Mouse (Mus musculus) midbrain, embryonic 14.5 days (tissue): ENCODE measurements around the gene Kdelr2. TPM values are rescaled to one million over a fixed set of nuclear protein-coding genes. Genes with fewer than 3 reads are reported as not detected.

Source experiments
- ATAC-seq: fragments of 200-750 bp; cut with Nextera tagmentation; 2 replicates; pipeline ENCODE4 v1.8.0; 2017; ENCODE audit warnings: moderate number of reproducible peaks, moderate library complexity; ENCODE audit not compliant: low FRiP score, low TSS enrichment
- DNase-seq: peaks from one replicate; pipeline ENCODE4 v3.0.0-alpha.2; 2015
- H3K27ac ChIP-seq: fragments of 300-500 bp; sonication (generic); replicated peaks from 2 replicates; pipeline ENCODE4 v1.5.1; 2014; ENCODE audit warnings: mild to moderate bottlenecking, low read depth, low read length, moderate library complexity
- H3K27me3 ChIP-seq: fragments of 300-500 bp; sonication (generic); 2 replicates; pipeline ENCODE4 v1.6.1; 2014; ENCODE audit warnings: low read length, control low read depth, mixed read lengths; ENCODE audit not compliant: control insufficient read depth, insufficient read depth
- H3K36me3 ChIP-seq: fragments of 300-500 bp; sonication (generic); 2 replicates; pipeline ENCODE4 v1.6.1; 2014; ENCODE audit warnings: low read length, control low read depth; ENCODE audit not compliant: control insufficient read depth, insufficient read depth
- H3K4me1 ChIP-seq: fragments of 300-500 bp; sonication (generic); 2 replicates; pipeline ENCODE4 v1.6.1; 2014; ENCODE audit warnings: mild to moderate bottlenecking, antibody characterized with exemption, low read length, control low read depth; ENCODE audit not compliant: control insufficient read depth, insufficient read depth
- H3K4me2 ChIP-seq: fragments of 300-500 bp; sonication (generic); 2 replicates; pipeline ENCODE4 v1.6.1; 2014; ENCODE audit warnings: mild to moderate bottlenecking, low read length, moderate library complexity
- H3K4me3 ChIP-seq: fragments of 300-500 bp; sonication (generic); replicated peaks from 2 replicates; pipeline ENCODE4 v1.5.1; 2014; ENCODE audit warnings: low read depth, low read length
- H3K9ac ChIP-seq: fragments of 300-500 bp; sonication (generic); replicated peaks from 2 replicates; pipeline ENCODE4 v1.6.1; 2014; ENCODE audit warnings: mild to moderate bottlenecking, low read length, moderate library complexity
- H3K9me3 ChIP-seq: fragments of 300-500 bp; sonication (generic); 2 replicates; pipeline ENCODE4 v1.6.1; 2016; ENCODE audit warnings: low read length, control low read depth, mixed read lengths; ENCODE audit not compliant: control insufficient read depth
- WGBS: fragments of 180-500 bp; shearing (Covaris S2); extraction: QIAGEN DNeasy Blood & Tissue Kit; methylation state at CpG from one replicate; pipeline ENCODE4 v1.1.7; 2014; 5-methylcytosine and 5-hydroxymethylcytosine counted together
- polyA plus RNA-seq: library from polyadenylated mRNA; unstranded; fragments of >200 nt; fragmentation: Nextera tagmentation; extraction: Ambion mirVana; gene quantifications from 2 replicates; pipeline ENCODE4 v1.2.1, GENCODE M21; 2014

The Kdelr2 gene
- polyA plus RNA-seq, 1 experiment from 2014 or later: 139 TPM

- H3K9me3 ChIP-seq: no peaks in the 10 kb centered on the region
- peak overlapping the region; percentile 78 for H3K9ac ChIP-seq
- peak; percentile 0 for DNase-seq
- H3K4me2 ChIP-seq: peak overlapping the region; percentile 83
- peaks cover 17% of the 10 kb centered on the region for H3K36me3 ChIP-seq
- H3K27ac ChIP-seq: peak overlapping the region; percentile 77; the same call in 1 of the 2 replicates
- H3K4me1 ChIP-seq: peaks cover 15% of the 10 kb centered on the region
- ATAC-seq: no peak
- WGBS: 83% methylated on average over 11 of the region's 11 CpGs
- no peaks in the 10 kb centered on the region for H3K27me3 ChIP-seq
- H3K4me3 ChIP-seq: peak overlapping the region; percentile 78
Observed at GRCm38 (mm10) chr5:143463671-143464070, 60.0 kb downstream of the Kdelr2 start.

GRCm38 (mm10) chr5:143464100-143464756 lies 60.6 kb downstream of the Kdelr2 start, which contains the start of gene Daglb:
TSS of gene Daglb (plus strand) at chr5:143464584.
- DNase-seq (peak; percentile 98), ATAC-seq (peak; percentile 91; the same call in 1 of the 2 replicates)
- WGBS: 1% methylated on average over 43 of the region's 43 CpGs
- Histone ChIP-seq H3K4me1 (peaks cover 15% of the 10 kb centered on the region), H3K27me3 (no peaks in the 10 kb centered on the region), H3K4me2 (peak within 1 kb of the TSS; percentile 83), H3K4me3 (peak within 1 kb of the TSS; percentile 78), H3K36me3 (peaks cover 19% of the 10 kb centered on the region), H3K9ac (peak within 1 kb of the TSS; percentile 78), H3K9me3 (no peaks in the 10 kb centered on the region), H3K27ac (peak within 1 kb of the TSS; percentile 77)

- whole genome bisulfite sequencing: under 1% methylated on average over 20 of the region's 20 CpGs
- peak; percentile 68; the same call in 1 of the 2 replicates for ATAC-seq
- H3K27ac ChIP-seq: peak overlapping the region; percentile 77
- no peaks in the 10 kb centered on the region for H3K9me3 ChIP-seq
- H3K4me1 ChIP-seq: peaks cover 15% of the 10 kb centered on the region
- no peaks in the 10 kb centered on the region for H3K27me3 ChIP-seq
- H3K4me3 ChIP-seq: peak overlapping the region; percentile 78
- H3K4me2 ChIP-seq: peak overlapping the region; percentile 83
- DNase-seq: no peak
- H3K36me3 ChIP-seq: peaks cover 22% of the 10 kb centered on the region
- peak overlapping the region; percentile 78 for H3K9ac ChIP-seq
Observed at GRCm38 (mm10) chr5:143464757-143465118, 61.1 kb downstream of the Kdelr2 start.

GRCm38 (mm10) chr5:143465156-143466085 lies 61.8 kb downstream of the Kdelr2 start:
- Histone ChIP-seq H3K4me2 (peak overlapping the region; percentile 83), H3K9ac (peak overlapping the region; percentile 78), H3K9me3 (no peaks in the 10 kb centered on the region), H3K27ac (no peak overlapping the region), H3K4me3 (peak overlapping the region; percentile 78), H3K36me3 (peaks cover 22% of the 10 kb centered on the region), H3K4me1 (peaks cover 15% of the 10 kb centered on the region), H3K27me3 (no peaks in the 10 kb centered on the region)
- 41% methylated on average over 23 of the region's 23 CpGs for WGBS
- DNase-seq (no peak), ATAC-seq (no peak)

GRCm38 (mm10) chr5:143466891-143467669 lies 63.4 kb downstream of the Kdelr2 start:
- H3K9ac ChIP-seq: no peak overlapping the region
- 92% methylated on average over 23 of the region's 23 CpGs for WGBS

GRCm38 (mm10) chr5:143467931-143468330 lies 64.3 kb downstream of the Kdelr2 start:
- Histone ChIP-seq H3K9me3 (no peaks in the 10 kb centered on the region), H3K4me1 (peaks cover 15% of the 10 kb centered on the region), H3K4me3 (no peak overlapping the region), H3K27me3 (no peaks in the 10 kb centered on the region), H3K9ac (no peak overlapping the region), H3K36me3 (peaks cover 31% of the 10 kb centered on the region), H3K27ac (no peak overlapping the region), H3K4me2 (no peak overlapping the region)
- no peak for DNase-seq
- no peak for ATAC-seq
- WGBS: 95% methylated on average over 6 of the region's 6 CpGs

More at GRCm38 (mm10) chr5:143466891-143467669, 63.4 kb downstream of the Kdelr2 start:
- Histone ChIP-seq H3K4me2 (no peak overlapping the region), H3K36me3 (peaks cover 29% of the 10 kb centered on the region), H3K4me1 (peaks cover 15% of the 10 kb centered on the region), H3K27ac (no peak overlapping the region), H3K27me3 (no peaks in the 10 kb centered on the region), H3K4me3 (no peak overlapping the region), H3K9me3 (no peaks in the 10 kb centered on the region)
- DNase-seq (no peak), ATAC-seq (no peak)

- no peaks in the 10 kb centered on the region for H3K9me3 ChIP-seq
- no peak overlapping the region for H3K4me2 ChIP-seq
- DNase-seq: no peak
- H3K27me3 ChIP-seq: no peaks in the 10 kb centered on the region
- H3K4me3 ChIP-seq: no peak overlapping the region
- no peak overlapping the region for H3K9ac ChIP-seq
- WGBS: 97% methylated on average over 8 of the region's 8 CpGs
- peaks cover 48% of the 10 kb centered on the region for H3K36me3 ChIP-seq
- ATAC-seq: no peak
- H3K4me1 ChIP-seq: peaks cover 8% of the 10 kb centered on the region; the same call in 1 of the 2 replicates
- H3K27ac ChIP-seq: no peak overlapping the region
Observed at GRCm38 (mm10) chr5:143469628-143470027, 66.0 kb downstream of the Kdelr2 start.
